In genomic region chr3:84775067-84775423, GRCm38 (mm10) we compare ENCODE assay signal across 22 mouse cellular contexts. TPM values are rescaled to one million over a fixed set of nuclear protein-coding genes. Genes with fewer than 3 reads are reported as not detected.
DNase-seq lines count a peak whose midpoint lies in the region; ATAC-seq lines count a peak whose summit lies in the region.
"Had no signal": no experiment of that assay in that cellular context is flagged by ENCODE, and none has a peak within 500 bp of the region (broad histone marks: within the 10 kb centered on the region; RNA-seq: fewer than 3 reads in every experiment).

No protein-coding gene starts in this region.

- H3K27me3 ChIP-seq in kidney, embryonic 14.5 days (ENCODE audit: control insufficient read depth, insufficient read depth, low read length), result no peaks in the 10 kb centered on the region
- no peaks in the 10 kb centered on the region for H3K27me3 ChIP-seq in embryonic facial prominence, embryonic 12.5 days
- H3K27me3 ChIP-seq in intestine, embryonic 16.5 days (replicated peaks; ENCODE audit: control insufficient read depth, insufficient read depth, low read length), result no peaks in the 10 kb centered on the region
- H3K27me3 ChIP-seq in limb, embryonic 15.5 days, result no peaks in the 10 kb centered on the region
- H3K27me3 ChIP-seq: midbrain, embryonic 15.5 days had no signal

- DNase-seq in kidney, adult 8-10 months, result peak; percentile 12 to 30
- DNase-seq in right cerebral cortex, postnatal 36 days (ENCODE audit: low spot score in 2 of 2), result no peak
- no peak for DNase-seq in urinary bladder, postnatal 25 days (ENCODE audit: low spot score)
- no peak for DNase-seq in gastrocnemius, postnatal 25 days
- DNase-seq: B cell, adult 2 months; cerebellum, adult 9-10 months; forebrain, postnatal 0 days; gastrocnemius, adult 2 months; heart, adult 11 months; heart, postnatal 4 days; lung, adult 18-20 months; lung, postnatal 36 days had no signal

- no peak overlapping the region for H3K27ac ChIP-seq in kidney, embryonic 14.5 days (ENCODE audit: low read depth, low read length)
- peak overlapping the region; percentile 42; the same call in 1 of the 2 replicates for H3K27ac ChIP-seq in embryonic facial prominence, embryonic 12.5 days
- peak overlapping the region; percentile 43 for H3K27ac ChIP-seq in intestine, embryonic 16.5 days (ENCODE audit: low read length)
- H3K27ac ChIP-seq in limb, embryonic 15.5 days, result peak overlapping the region; percentile 77
- H3K27ac ChIP-seq: gastrocnemius, adult 2 months; hindbrain, postnatal 0 days; kidney, postnatal 0 days; left cerebral cortex, adult 2 months; midbrain, embryonic 15.5 days had no signal

- H3K4me3 ChIP-seq in kidney, embryonic 14.5 days (ENCODE audit: low read length), result no peak overlapping the region
- H3K4me3 ChIP-seq in embryonic facial prominence, embryonic 12.5 days, result no peak overlapping the region
- no peak overlapping the region for H3K4me3 ChIP-seq in intestine, embryonic 16.5 days (ENCODE audit: low read length)
- H3K4me3 ChIP-seq in limb, embryonic 15.5 days, result no peak overlapping the region
- H3K4me3 ChIP-seq: gastrocnemius, adult 2 months; left cerebral cortex, adult 2 months; midbrain, embryonic 15.5 days; myocyte had no signal

- no peak for ATAC-seq in kidney, embryonic 14.5 days (ENCODE audit: low FRiP score, low TSS enrichment)
- ATAC-seq in embryonic facial prominence, embryonic 12.5 days (ENCODE audit: insufficient number of reproducible peaks, insufficient read depth, low FRiP score, low TSS enrichment), result no peak
- peak; percentile 54 for ATAC-seq in intestine, embryonic 16.5 days
- no peak for ATAC-seq in limb, embryonic 15.5 days (ENCODE audit: insufficient number of reproducible peaks, low FRiP score, low TSS enrichment, low read depth)
- ATAC-seq: forebrain, postnatal 0 days; hindbrain, postnatal 0 days; midbrain, embryonic 15.5 days had no signal

- H3K36me3 ChIP-seq in kidney, embryonic 14.5 days (ENCODE audit: control insufficient read depth, insufficient read depth, low read length), result no peaks in the 10 kb centered on the region
- H3K36me3 ChIP-seq in embryonic facial prominence, embryonic 12.5 days, result no peaks in the 10 kb centered on the region
- H3K36me3 ChIP-seq in intestine, embryonic 16.5 days (ENCODE audit: control insufficient read depth, insufficient read depth, low read length), result no peaks in the 10 kb centered on the region
- H3K36me3 ChIP-seq in limb, embryonic 15.5 days, result no peaks in the 10 kb centered on the region
- H3K36me3 ChIP-seq: midbrain, embryonic 15.5 days had no signal

- H3K9me3 ChIP-seq in kidney, embryonic 14.5 days (ENCODE audit: control insufficient read depth, low read length), result no peaks in the 10 kb centered on the region
- no peaks in the 10 kb centered on the region for H3K9me3 ChIP-seq in embryonic facial prominence, embryonic 12.5 days
- H3K9me3 ChIP-seq in intestine, embryonic 16.5 days (ENCODE audit: control insufficient read depth, low read length), result no peaks in the 10 kb centered on the region
- no peaks in the 10 kb centered on the region for H3K9me3 ChIP-seq in limb, embryonic 15.5 days
- H3K9me3 ChIP-seq: midbrain, embryonic 15.5 days had no signal

- H3K9ac ChIP-seq in kidney, embryonic 14.5 days (ENCODE audit: low read depth, low read length), result no peak overlapping the region
- no peak overlapping the region for H3K9ac ChIP-seq in embryonic facial prominence, embryonic 12.5 days
- H3K9ac ChIP-seq in intestine, embryonic 16.5 days (ENCODE audit: low read depth, low read length), result no peak overlapping the region
- no peak overlapping the region for H3K9ac ChIP-seq in limb, embryonic 15.5 days
- H3K9ac ChIP-seq: forebrain, postnatal 0 days; midbrain, embryonic 15.5 days had no signal

- H3K4me2 ChIP-seq in kidney, embryonic 14.5 days (replicated peaks; ENCODE audit: low read depth, low read length), result no peak overlapping the region
- H3K4me2 ChIP-seq in embryonic facial prominence, embryonic 12.5 days (replicated peaks), result no peak overlapping the region
- H3K4me2 ChIP-seq in intestine, embryonic 16.5 days (ENCODE audit: low read depth, low read length), result no peak overlapping the region
- no peak overlapping the region for H3K4me2 ChIP-seq in limb, embryonic 15.5 days
- H3K4me2 ChIP-seq: liver, embryonic 11.5 days; midbrain, embryonic 15.5 days had no signal

- H3K4me1 ChIP-seq in kidney, embryonic 14.5 days (ENCODE audit: control insufficient read depth, insufficient read depth, low read length), result 0 out of 2 replicates have a peak, but pooled peaks cover 3% of the 10 kb centered on the region
- H3K4me1 ChIP-seq in embryonic facial prominence, embryonic 12.5 days, result peaks cover 13% of the 10 kb centered on the region; the same call in 1 of the 2 replicates
- H3K4me1 ChIP-seq in intestine, embryonic 16.5 days (ENCODE audit: control insufficient read depth, insufficient read depth, low read length), result peaks cover 2% of the 10 kb centered on the region; the same call in 1 of the 2 replicates
- H3K4me1 ChIP-seq in limb, embryonic 15.5 days, result peaks cover 15% of the 10 kb centered on the region
- H3K4me1 ChIP-seq: midbrain, embryonic 15.5 days had no signal

- WGBS in kidney, embryonic 14.5 days, result 69% methylated on average over 6 of the region's 6 CpGs
- WGBS in embryonic facial prominence, embryonic 12.5 days, result 65% methylated on average over 6 of the region's 6 CpGs
- WGBS in intestine, embryonic 16.5 days, result 66% methylated on average over 6 of the region's 6 CpGs
- WGBS in limb, embryonic 15.5 days, result 55% methylated on average over 6 of the region's 6 CpGs

RNA-seq across cellular contexts. Expression of gene Fbxw7, which starts 40.0 kb away (rescaled TPM):
- polyA plus RNA-seq in kidney, embryonic 14.5 days (2014; fragmentation: Nextera tagmentation; extraction: Ambion mirVana), result 10.1 and 11.0 TPM in 2 replicates
- polyA plus RNA-seq in embryonic facial prominence, embryonic 12.5 days (2016; fragmentation: Nextera tagmentation; extraction: Ambion mirVana), result 13.8 and 14.1 TPM in 2 replicates
- polyA plus RNA-seq in intestine, embryonic 16.5 days (2015; fragmentation: Nextera tagmentation; extraction: Ambion mirVana), result 7.0 and 7.8 TPM in 2 replicates
- polyA plus RNA-seq in limb, embryonic 15.5 days (2015; fragmentation: Nextera tagmentation; extraction: Ambion mirVana), result 11.4 and 13.6 TPM in 2 replicates
- total RNA-seq in gastrocnemius, postnatal 25 days (2021), result 10 to 100 TPM; 15.1 to 20.5 TPM

Comparison
In these comparisons a context has a peak if more than half of its experiments do, and no peak if none do; other contexts are left out.
1. DNase-seq: peak in kidney, adult 8-10 months (2 of 2); none in right cerebral cortex, postnatal 36 days (0 of 2), urinary bladder, postnatal 25 days (single experiment) and gastrocnemius, postnatal 25 days (single experiment).